15 mouse cellular contexts compared by ENCODE assay signal in genomic region chr13:65035057-65035456, GRCm38 (mm10). TPM values are rescaled to one million over a fixed set of nuclear protein-coding genes. Genes with fewer than 3 reads are reported as not detected.
A peak's percentile ranks its signal among the peaks of the same experiment; 100 is the strongest.
DNase-seq lines count a peak whose midpoint lies in the region; ATAC-seq and TF ChIP-seq lines count a peak whose summit lies in the region.
"Had no signal": no experiment of that assay in that cellular context is flagged by ENCODE, and none has a peak within 500 bp of the region (broad histone marks: within the 10 kb centered on the region; RNA-seq: fewer than 3 reads in every experiment).

No protein-coding gene starts in this region.

- no peak overlapping the region for H3K27ac ChIP-seq in forebrain, embryonic 15.5 days (replicated peaks)
- H3K27ac ChIP-seq: hindbrain, embryonic 12.5 days; lung, embryonic 15.5 days had no signal

- WGBS in forebrain, embryonic 15.5 days, result 70% methylated on average over 4 of the region's 4 CpGs

- TF ChIP-seq CTCF in E14TG2a.4 (conservative IDR thresholded peaks at IDR 0.05; ENCODE audit: low read length), result peak; percentile 6; the same call in 1 of the 2 replicates

- no peak overlapping the region for H3K4me2 ChIP-seq in forebrain, embryonic 15.5 days (replicated peaks)
- H3K4me2 ChIP-seq: hindbrain, embryonic 12.5 days; lung, embryonic 15.5 days had no signal

- H3K9ac ChIP-seq in forebrain, embryonic 15.5 days (replicated peaks), result no peak overlapping the region
- H3K9ac ChIP-seq: hindbrain, embryonic 12.5 days; lung, embryonic 15.5 days had no signal

- H3K27me3 ChIP-seq in E14TG2a.4 (ENCODE audit: insufficient read depth, low read length), result no peaks in the 10 kb centered on the region
- H3K27me3 ChIP-seq in forebrain, embryonic 15.5 days, result no peaks in the 10 kb centered on the region
- H3K27me3 ChIP-seq: hindbrain, embryonic 12.5 days; lung, embryonic 15.5 days had no signal

- H3K9me3 ChIP-seq in E14TG2a.4 (ENCODE audit: low read length), result no peaks in the 10 kb centered on the region
- H3K9me3 ChIP-seq in forebrain, embryonic 15.5 days, result no peaks in the 10 kb centered on the region
- H3K9me3 ChIP-seq: hindbrain, embryonic 12.5 days; lung, embryonic 15.5 days had no signal

- no peaks in the 10 kb centered on the region for H3K36me3 ChIP-seq in E14TG2a.4 (ENCODE audit: insufficient read depth, low read length)
- H3K36me3 ChIP-seq in forebrain, embryonic 15.5 days, result no peaks in the 10 kb centered on the region
- H3K36me3 ChIP-seq: hindbrain, embryonic 12.5 days; lung, embryonic 15.5 days had no signal

- peak; percentile 3 for DNase-seq in adrenal gland, postnatal 10 days
- no peak for DNase-seq in adrenal gland, postnatal 25 days
- peak; percentile 19 to 21 for DNase-seq in kidney, postnatal 36 days
- DNase-seq in kidney, adult 18-20 months, result no peak
- DNase-seq in fibroblast of lung, adult 2 months (ENCODE audit: low read depth), result peak; percentile 2
- DNase-seq in natural killer cell, adult 2 months (ENCODE audit: low spot score in 2 of 2), result no peak
- DNase-seq: cerebellum, adult 8-10 months; gastrocnemius, postnatal 36 days; layer of hippocampus, postnatal 36 days had no signal

- no peak overlapping the region for H3K4me3 ChIP-seq in E14TG2a.4 (replicated peaks; ENCODE audit: low read length)
- no peak overlapping the region for H3K4me3 ChIP-seq in forebrain, embryonic 15.5 days
- H3K4me3 ChIP-seq: hindbrain, embryonic 12.5 days; lung, embryonic 15.5 days had no signal

- H3K4me1 ChIP-seq in E14TG2a.4 (replicated peaks; ENCODE audit: low read depth, low read length), result no peaks in the 10 kb centered on the region
- H3K4me1 ChIP-seq in forebrain, embryonic 15.5 days, result no peaks in the 10 kb centered on the region
- H3K4me1 ChIP-seq: hindbrain, embryonic 12.5 days; lung, embryonic 15.5 days had no signal

- no peak for ATAC-seq in forebrain, embryonic 15.5 days (replicated peaks)

RNA-seq across cellular contexts. Expression of gene Spata31d1c, which starts 2.2 kb away (rescaled TPM):
- not detected for total RNA-seq in adrenal gland, postnatal 10 days (2021)
- total RNA-seq in adrenal gland, postnatal 25 days (2021), result not detected in 2 replicates
- not detected in 2 replicates for polyA plus RNA-seq in forebrain, embryonic 15.5 days (2015; fragmentation: Nextera tagmentation; extraction: Ambion mirVana)
- total RNA-seq: adrenal gland, adult 18-20 months; gastrocnemius, postnatal 36 days; layer of hippocampus, postnatal 36 days had no signal
- polyA plus RNA-seq: hindbrain, embryonic 12.5 days; lung, embryonic 15.5 days; neural tube, embryonic 11.5 days had no signal

RNA-seq across cellular contexts. Expression of gene Prss47, which starts 17.5 kb away (rescaled TPM):
- total RNA-seq in adrenal gland, postnatal 10 days (2021), result not detected
- not detected in 2 replicates for total RNA-seq in adrenal gland, postnatal 25 days (2021)
- not detected in 2 replicates for polyA plus RNA-seq in forebrain, embryonic 15.5 days (2015; fragmentation: Nextera tagmentation; extraction: Ambion mirVana)
- total RNA-seq: adrenal gland, adult 18-20 months; gastrocnemius, postnatal 36 days; layer of hippocampus, postnatal 36 days had no signal
- polyA plus RNA-seq: hindbrain, embryonic 12.5 days; lung, embryonic 15.5 days; neural tube, embryonic 11.5 days had no signal

Comparison
In these comparisons a context has a peak if more than half of its experiments do, and no peak if none do; other contexts are left out.
1. DNase-seq: peak in adrenal gland, postnatal 10 days (single experiment), kidney, postnatal 36 days (2 of 2) and fibroblast of lung, adult 2 months (single experiment); none in adrenal gland, postnatal 25 days (single experiment), kidney, adult 18-20 months (single experiment) and natural killer cell, adult 2 months (0 of 2).